Mouse (Mus musculus) erythroblast, embryonic 14.5 days (primary cell): ENCODE data around the gene Sptbn1. TPM values are rescaled to one million over a fixed set of nuclear protein-coding genes. Genes with fewer than 3 reads are reported as not detected.
A peak's percentile ranks its signal among the peaks of the same experiment; 100 is the strongest.

ENCODE experiments used
- H3K27me3 ChIP-seq: 2 replicates; pipeline ENCODE4 v1.6.1; 2012; ENCODE audit warnings: inconsistent platforms; ENCODE audit not compliant: control insufficient read depth
- H3K36me3 ChIP-seq: 2 replicates; pipeline ENCODE4 v1.6.1; 2012; ENCODE audit warnings: mild to moderate bottlenecking, inconsistent platforms; ENCODE audit not compliant: control insufficient read depth
- H3K4me1 ChIP-seq: 2 replicates; pipeline ENCODE4 v1.6.1; 2012; ENCODE audit warnings: inconsistent platforms; ENCODE audit not compliant: control insufficient read depth
- H3K4me3 ChIP-seq: replicated peaks from 2 replicates; pipeline ENCODE3; 2012; ENCODE audit warnings: moderate library complexity, mild to moderate bottlenecking, inconsistent platforms
- H3K9me3 ChIP-seq: 2 replicates; pipeline ENCODE4 v1.6.1; 2012; ENCODE audit warnings: low read length, inconsistent platforms, mixed read lengths; ENCODE audit not compliant: control insufficient read depth
- GATA1 ChIP-seq: IDR thresholded peaks from 2 replicates; pipeline ENCODE4 v1.6.1; 2012; ENCODE audit warnings: low read length, inconsistent platforms, mixed read lengths
- TAL1 ChIP-seq: IDR thresholded peaks from 3 replicates; pipeline ENCODE4 v1.6.1; 2012; ENCODE audit warnings: low read length, inconsistent platforms, mixed read lengths
- polyA plus RNA-seq: library from polyadenylated mRNA; stranded (reverse); fragments of >175 nt; gene quantifications from 2 replicates; pipeline ENCODE4 v1.2.3, GENCODE M21; 2012

Sptbn1 gene
- polyA plus RNA-seq, 1 experiment = 0.02 TPM

DNA sequence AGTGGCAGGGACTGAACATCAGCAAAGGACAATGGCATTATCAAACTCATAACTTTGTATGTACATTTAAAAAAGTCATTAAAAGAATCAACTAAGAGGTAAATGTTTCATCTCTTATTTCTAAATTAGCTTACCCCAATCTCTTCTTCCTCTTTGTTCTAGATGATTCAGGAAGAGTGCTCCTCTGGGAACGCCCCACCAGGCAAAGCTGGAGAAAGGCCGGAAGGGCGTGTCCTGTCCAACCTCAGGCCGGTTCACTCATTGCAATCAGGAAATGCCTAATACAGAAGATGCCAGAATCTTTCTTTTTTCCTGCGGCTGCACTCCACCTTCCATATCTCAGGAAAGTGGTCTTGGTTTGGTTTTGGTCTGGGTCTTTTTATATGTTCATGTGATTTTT lies 11.3 kb upstream of the Sptbn1 start:
- Histone ChIP-seq H3K4me1 (no peaks in the 10 kb centered on the region), H3K27me3 (no peaks in the 10 kb centered on the region), H3K4me3 (no peak overlapping the region), H3K36me3 (no peaks in the 10 kb centered on the region), H3K9me3 (no peaks in the 10 kb centered on the region)
- TF ChIP-seq TAL1 = no peak
- no peak for TF ChIP-seq GATA1

DNA sequence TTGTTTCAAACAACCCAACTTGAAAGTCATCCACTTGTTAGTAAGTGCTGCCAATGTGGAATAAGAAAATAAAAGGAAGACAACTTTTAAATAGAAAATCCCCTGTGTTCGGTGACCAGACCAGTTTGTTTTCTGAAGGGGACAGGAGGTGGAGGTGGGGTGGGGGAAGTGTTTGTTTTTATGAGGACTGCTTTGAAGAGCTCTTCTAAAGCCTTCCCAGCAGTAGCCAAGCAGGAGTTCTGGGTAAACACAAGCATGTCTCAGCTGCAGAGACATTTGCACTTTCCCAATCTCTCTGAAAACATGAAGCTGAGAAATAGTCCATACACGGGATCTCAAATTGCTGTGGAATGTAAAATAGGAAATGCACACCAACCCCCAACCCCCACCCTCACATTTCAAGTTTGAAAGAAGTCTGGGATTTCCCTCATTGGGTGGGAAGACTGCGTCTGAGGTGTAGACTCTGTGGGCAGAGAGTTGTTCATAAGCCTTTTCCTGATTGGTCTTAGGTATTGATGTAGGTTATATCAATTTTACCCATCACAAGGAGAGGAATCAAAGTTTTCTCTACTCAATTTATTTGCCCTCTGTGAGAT lies 7.6 kb upstream of the Sptbn1 start:
- H3K4me1 ChIP-seq = no peaks in the 10 kb centered on the region
- no peaks in the 10 kb centered on the region for H3K9me3 ChIP-seq
- H3K27me3 ChIP-seq = peaks cover 11% of the 10 kb centered on the region
- no peak overlapping the region for H3K4me3 ChIP-seq
- no peak for TF ChIP-seq TAL1
- no peak for TF ChIP-seq GATA1
- H3K36me3 ChIP-seq = no peaks in the 10 kb centered on the region

DNA sequence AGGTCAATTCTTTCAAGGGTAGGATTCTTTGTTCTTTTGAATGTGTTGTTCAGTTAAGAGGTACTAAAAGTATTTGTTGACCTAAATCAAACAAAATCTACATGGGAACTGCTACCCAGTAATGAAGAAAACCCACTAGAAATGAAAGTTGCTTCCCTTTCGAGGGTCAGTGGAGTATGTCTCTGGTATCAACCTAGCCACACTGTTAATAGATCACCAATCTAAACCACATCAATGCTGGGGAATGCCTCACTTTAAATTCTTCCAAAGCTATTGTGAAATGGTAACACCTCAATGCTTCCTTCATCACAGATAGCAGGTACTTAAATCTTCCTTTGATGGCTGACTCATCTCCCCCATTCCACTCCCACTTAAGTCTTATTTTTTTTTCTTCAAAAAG lies 1.5 kb upstream of the Sptbn1 start:
- TF ChIP-seq GATA1 = no peak
- TF ChIP-seq TAL1 = no peak
- H3K36me3 ChIP-seq = no peaks in the 10 kb centered on the region
- H3K9me3 ChIP-seq = no peaks in the 10 kb centered on the region; the same call in 1 of the 2 replicates
- H3K27me3 ChIP-seq = peaks cover 67% of the 10 kb centered on the region
- H3K4me1 ChIP-seq = peaks cover 13% of the 10 kb centered on the region
- H3K4me3 ChIP-seq = no peak overlapping the region

DNA sequence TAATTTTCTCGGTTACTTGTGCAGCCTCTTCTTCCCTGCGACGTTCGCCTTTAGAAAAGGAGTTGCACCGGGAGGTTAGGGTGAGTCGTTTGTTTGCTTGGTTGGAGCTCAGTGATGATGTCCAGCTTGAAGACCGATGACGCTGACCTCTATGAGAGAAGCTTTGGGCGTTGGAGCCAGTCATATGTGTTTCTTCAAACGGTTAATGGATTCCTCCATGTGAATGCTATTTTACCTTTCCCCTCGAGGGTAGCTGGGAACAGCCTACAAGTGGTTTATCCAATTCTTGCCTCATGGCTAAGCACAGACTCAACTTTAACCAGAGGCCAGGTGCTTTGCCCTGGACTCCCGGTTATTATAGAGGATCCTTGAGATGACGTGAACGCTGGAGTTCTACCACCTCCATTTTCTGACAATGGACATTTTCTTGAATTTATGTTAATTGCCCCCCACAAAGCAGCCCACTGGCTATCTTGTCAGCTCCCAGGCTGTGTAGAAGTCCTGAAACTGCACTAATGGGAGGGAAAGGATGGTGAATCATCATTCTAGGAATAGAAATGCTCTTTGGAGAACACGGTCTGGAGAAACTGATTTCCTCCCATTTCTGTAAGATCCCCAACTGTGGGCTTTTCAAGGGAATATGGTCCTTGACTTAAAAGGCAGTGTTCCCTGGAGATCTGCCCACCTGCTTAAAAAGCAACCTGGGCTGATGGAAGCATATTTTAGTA lies 837 bp upstream of the Sptbn1 start:
- TF ChIP-seq GATA1 = no peak
- TF ChIP-seq TAL1 = no peak
- Histone ChIP-seq H3K4me3 (no peak overlapping the region), H3K9me3 (no peaks in the 10 kb centered on the region; the same call in 1 of the 2 replicates), H3K27me3 (peaks cover 69% of the 10 kb centered on the region), H3K4me1 (peaks cover 13% of the 10 kb centered on the region), H3K36me3 (no peaks in the 10 kb centered on the region)

DNA sequence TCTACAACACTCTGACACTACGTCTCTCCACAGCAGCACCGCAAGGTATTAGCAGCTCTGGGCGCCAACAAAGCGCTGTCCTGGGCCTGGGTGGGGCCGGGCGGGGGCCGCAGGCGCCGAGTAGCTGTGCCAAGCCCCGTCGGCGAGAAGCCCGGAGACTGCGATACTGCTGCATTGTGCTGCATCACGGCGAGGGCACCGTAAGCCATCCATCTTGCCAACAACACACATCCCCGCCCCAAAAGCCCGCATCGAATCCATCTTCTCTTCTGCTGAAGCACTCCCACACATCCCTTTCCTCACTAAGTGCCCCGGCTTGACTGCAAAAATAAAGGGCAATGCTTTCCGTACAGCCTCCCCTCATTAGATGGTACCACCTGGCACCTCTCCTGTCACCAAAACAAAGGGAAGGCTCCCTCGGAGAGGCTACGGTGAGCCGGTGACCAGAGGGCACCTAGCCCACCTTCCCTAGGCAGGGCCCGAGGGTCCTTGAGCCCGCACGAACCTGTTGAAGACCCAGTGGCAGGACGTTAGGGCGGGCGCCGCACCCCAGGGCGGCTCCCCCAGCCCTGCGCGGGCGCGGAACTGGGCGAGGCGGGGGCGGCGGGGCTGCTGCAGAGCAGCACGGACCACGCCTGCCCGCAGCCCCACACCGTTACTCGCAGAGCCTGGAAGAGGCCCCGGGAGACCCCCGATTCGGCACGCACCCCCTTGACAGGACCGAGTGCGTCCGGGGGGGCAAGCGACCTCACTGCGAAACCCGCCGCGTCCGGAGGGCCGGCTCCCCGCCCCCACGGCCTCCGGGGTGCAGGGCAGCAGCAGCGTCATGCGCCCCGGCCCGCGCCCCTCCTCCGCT lies 711 bp downstream of the Sptbn1 start:
- Histone ChIP-seq H3K9me3 (no peaks in the 10 kb centered on the region; the same call in 1 of the 2 replicates), H3K4me1 (peaks cover 13% of the 10 kb centered on the region), H3K4me3 (peak overlapping the region; percentile 53), H3K36me3 (no peaks in the 10 kb centered on the region), H3K27me3 (peaks cover 69% of the 10 kb centered on the region)
- TF ChIP-seq GATA1 (no peak), TAL1 (no peak)

DNA sequence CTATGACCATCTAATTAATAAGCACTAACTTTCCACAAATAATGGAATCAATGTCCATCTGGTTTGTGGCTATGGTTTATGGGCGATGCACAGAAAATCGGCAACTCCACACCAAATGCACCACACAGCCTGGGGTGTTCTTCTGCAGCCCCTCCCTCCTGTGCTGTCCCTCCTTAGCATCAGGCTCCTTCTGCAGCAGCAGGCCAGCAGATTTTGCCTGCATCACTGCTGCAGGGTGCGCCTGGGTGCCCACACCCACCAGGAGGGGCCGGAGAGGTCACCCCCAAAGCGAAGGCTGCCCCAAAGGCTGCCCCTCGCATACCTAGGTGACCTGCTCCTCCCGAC lies 1.3 kb downstream of the Sptbn1 start:
- H3K36me3 ChIP-seq = no peaks in the 10 kb centered on the region
- peak overlapping the region; percentile 53 for H3K4me3 ChIP-seq

DNA sequence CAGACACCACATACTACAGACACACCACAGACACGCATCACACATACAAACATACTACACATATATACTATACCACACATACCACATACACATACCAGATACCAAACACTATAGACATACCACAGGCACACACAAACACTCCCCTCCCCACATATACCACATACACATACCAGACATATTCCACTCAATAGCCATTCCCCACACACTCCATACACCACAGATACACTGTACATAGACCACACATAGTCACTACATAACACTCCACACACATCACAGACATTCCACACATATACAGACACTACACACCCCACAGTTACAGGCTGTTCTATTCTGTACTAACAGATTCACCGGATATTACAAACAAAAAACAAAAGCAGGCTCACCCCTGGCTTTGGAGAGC lies 2.3 kb downstream of the Sptbn1 start:
- H3K4me1 ChIP-seq = peaks cover 13% of the 10 kb centered on the region
- H3K36me3 ChIP-seq = no peaks in the 10 kb centered on the region
- peaks cover 62% of the 10 kb centered on the region for H3K27me3 ChIP-seq
- TF ChIP-seq TAL1 = no peak
- TF ChIP-seq GATA1 = no peak
- no peaks in the 10 kb centered on the region; the same call in 1 of the 2 replicates for H3K9me3 ChIP-seq
- H3K4me3 ChIP-seq = no peak overlapping the region

More for the DNA sequence above, 1.3 kb downstream of the Sptbn1 start:
- Histone ChIP-seq H3K4me1 (peaks cover 13% of the 10 kb centered on the region), H3K9me3 (no peaks in the 10 kb centered on the region; the same call in 1 of the 2 replicates), H3K27me3 (peaks cover 67% of the 10 kb centered on the region)
- TF ChIP-seq GATA1 (no peak), TAL1 (no peak)

DNA sequence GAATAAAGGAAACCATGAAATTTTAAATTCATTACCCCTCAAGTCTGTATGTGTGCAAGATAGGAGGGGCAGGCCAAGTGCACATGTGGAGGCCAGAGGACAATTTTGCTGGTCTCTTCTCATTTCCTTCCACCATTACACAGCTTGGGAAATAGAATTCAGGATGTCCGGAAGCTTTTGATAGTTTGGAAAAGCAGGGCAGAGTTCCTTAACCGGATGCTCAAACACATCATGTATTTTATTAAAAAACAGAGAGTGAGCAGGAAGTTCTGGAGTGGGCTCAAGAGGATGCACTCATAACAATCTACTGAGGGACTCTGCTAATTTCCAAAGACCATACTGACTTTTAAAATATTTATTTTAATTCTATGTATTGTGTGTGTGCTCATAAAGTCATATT lies 4.3 kb downstream of the Sptbn1 start:
- no peak overlapping the region for H3K4me3 ChIP-seq
- no peaks in the 10 kb centered on the region; the same call in 1 of the 2 replicates for H3K9me3 ChIP-seq
- peaks cover 45% of the 10 kb centered on the region for H3K27me3 ChIP-seq
- peaks cover 13% of the 10 kb centered on the region for H3K4me1 ChIP-seq
- TF ChIP-seq TAL1 (no peak), GATA1 (no peak)
- no peaks in the 10 kb centered on the region for H3K36me3 ChIP-seq

DNA sequence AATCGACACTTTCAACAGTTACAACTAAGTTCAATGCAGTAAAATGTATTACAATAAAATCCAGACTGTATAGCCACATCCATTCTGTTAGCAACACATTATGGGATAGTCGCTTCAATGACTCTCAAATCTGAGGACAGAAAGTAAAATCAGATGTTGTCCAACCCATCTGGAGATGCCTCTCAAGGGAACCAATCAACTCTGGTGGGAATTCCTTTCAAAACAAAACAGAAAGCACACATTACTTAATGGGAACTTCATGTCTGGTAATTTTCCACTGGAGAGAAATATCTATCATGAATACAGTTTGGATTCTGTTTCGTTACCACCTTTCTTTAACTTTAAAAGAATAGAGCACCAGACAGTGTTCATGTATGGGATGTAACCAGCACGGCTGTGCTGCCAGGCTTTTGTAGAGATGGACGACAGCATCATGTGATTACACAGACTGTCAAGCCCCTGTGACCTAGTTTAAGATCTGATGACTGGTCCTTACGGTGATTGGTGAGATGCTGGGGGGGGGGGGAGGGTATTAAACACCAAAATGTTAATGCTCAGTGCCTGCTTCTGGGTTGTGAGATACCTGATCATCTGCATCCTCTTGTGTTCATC lies 9.1 kb downstream of the Sptbn1 start:
- Histone ChIP-seq H3K4me1 (no peaks in the 10 kb centered on the region), H3K9me3 (no peaks in the 10 kb centered on the region), H3K4me3 (no peak overlapping the region), H3K36me3 (no peaks in the 10 kb centered on the region), H3K27me3 (peaks cover 4% of the 10 kb centered on the region)
- TF ChIP-seq TAL1 = no peak
- TF ChIP-seq GATA1 = no peak
